ENCODE assay signal across 40 mouse cellular contexts in the genomic region with DNA sequence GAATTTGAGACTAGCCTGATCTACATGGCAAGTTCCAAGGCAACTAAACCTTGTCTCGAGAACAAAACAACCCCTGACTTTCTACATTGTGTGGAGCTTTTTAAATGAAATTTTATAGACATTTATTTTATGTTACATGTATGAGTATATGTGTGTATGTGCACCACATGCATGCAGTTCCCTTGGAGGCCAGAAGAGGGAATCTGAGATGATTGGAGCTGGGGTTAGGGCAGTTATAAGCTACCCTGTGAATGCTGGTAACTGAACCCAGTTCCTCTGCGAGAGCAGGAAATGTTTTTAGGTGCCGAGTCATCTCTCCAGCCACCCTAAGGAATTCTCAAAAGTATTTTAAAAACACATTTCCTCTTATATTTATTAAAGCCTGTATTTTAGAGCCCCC. TPM values are rescaled to one million over a fixed set of nuclear protein-coding genes. Genes with fewer than 3 reads are reported as not detected.
A peak's percentile ranks its signal among the peaks of the same experiment; 100 is the strongest.
DNase-seq lines count a peak whose midpoint lies in the region; ATAC-seq and TF ChIP-seq lines count a peak whose summit lies in the region.
"Had no signal": no experiment of that assay in that cellular context is flagged by ENCODE, and none has a peak within 500 bp of the region (broad histone marks: within the 10 kb centered on the region; RNA-seq: fewer than 3 reads in every experiment).

No protein-coding gene starts in this region.

- no peak for ATAC-seq in hindbrain, postnatal 0 days
- ATAC-seq in hindbrain, embryonic 14.5 days (ENCODE audit: low FRiP score) = no peak
- ATAC-seq: activated CD4-positive, CD25-positive, alpha-beta regulatory T cell, adult 4 months; forebrain, embryonic 14.5 days; forebrain, postnatal 0 days; hindbrain, embryonic 16.5 days; inflammation-experienced regulatory T-cells, adult 6 months; intestine, postnatal 0 days; Patski had no signal

- intact Hi-C loops in left cerebral cortex, adult 2 months (cut with DNase I) = no loop called here
- intact Hi-C loops in left cerebral cortex, postnatal 4 days (cut with DNase I) = no loop called here

- no peak for DNase-seq in hindbrain, postnatal 0 days (ENCODE audit: low spot score)
- DNase-seq in hindbrain, embryonic 14.5 days (ENCODE audit: low spot score) = no peak
- DNase-seq in left cerebral cortex, adult 2 months (ENCODE audit: extremely low spot score in 1 of 2, low spot score in 2 of 2) = no peak
- no peak for DNase-seq in left cerebral cortex, postnatal 4 days
- DNase-seq in ES-CJ7 (ENCODE audit: low read depth, low spot score) (peak; percentile 36), ZHBTc4 (ENCODE audit: low read depth, low spot score) (peak; percentile 67)
- DNase-seq in ovary, postnatal 36 days (ENCODE audit: low spot score) = no peak
- DNase-seq: adrenal gland, adult 8-10 months; adrenal gland, postnatal 25 days; B cell, adult 2 months; cerebellum, adult 11-12 months; cerebellum, adult 8-10 months; cerebellum, postnatal 10 days; cerebellum, postnatal 36 days; embryo, embryonic 11 days; forebrain, postnatal 0 days; gastrocnemius, postnatal 25 days; heart, adult 18-20 months; heart, postnatal 14 days had no signal

- no peaks in the 10 kb centered on the region for H3K9me3 ChIP-seq in hindbrain, postnatal 0 days (ENCODE audit: low read length)
- no peaks in the 10 kb centered on the region for H3K9me3 ChIP-seq in hindbrain, embryonic 14.5 days (ENCODE audit: control insufficient read depth, low read length)
- H3K9me3 ChIP-seq: embryonic facial prominence, embryonic 10.5 days; embryonic facial prominence, embryonic 13.5 days; forebrain, embryonic 10.5 days; heart, embryonic 10.5 days; heart, embryonic 13.5 days; hindbrain, embryonic 12.5 days had no signal

- H3K4me1 ChIP-seq in hindbrain, postnatal 0 days (ENCODE audit: insufficient read depth, low read length) = no peaks in the 10 kb centered on the region
- no peaks in the 10 kb centered on the region for H3K4me1 ChIP-seq in hindbrain, embryonic 14.5 days (replicated peaks; ENCODE audit: control insufficient read depth, insufficient read depth, low read length)
- H3K4me1 ChIP-seq: hindbrain, embryonic 12.5 days had no signal

- 0 out of 2 replicates have a peak, but pooled peaks have one; percentile 2 for TF ChIP-seq CTCF in hindbrain, postnatal 0 days (IDR thresholded peaks at IDR 0.05; ENCODE audit: low read depth)
- TF ChIP-seq CTCF in left cerebral cortex, adult 2 months (IDR thresholded peaks at IDR 0.05) = peak; percentile 1; the same call in 1 of the 2 replicates

- H3K4me3 ChIP-seq in hindbrain, postnatal 0 days (ENCODE audit: low read length) = no peak overlapping the region
- H3K4me3 ChIP-seq in hindbrain, embryonic 14.5 days (replicated peaks; ENCODE audit: low read length) = no peak overlapping the region
- H3K4me3 ChIP-seq in left cerebral cortex, adult 2 months = no peak overlapping the region
- H3K4me3 ChIP-seq: embryonic facial prominence, embryonic 10.5 days; embryonic facial prominence, embryonic 13.5 days; erythroblast, embryonic 14.5 days; forebrain, embryonic 10.5 days; heart, embryonic 10.5 days; heart, embryonic 13.5 days; hindbrain, embryonic 12.5 days had no signal

- WGBS in hindbrain, postnatal 0 days = 91% methylated on average over 3 of the region's 3 CpGs
- 92% methylated on average over 3 of the region's 3 CpGs for WGBS in hindbrain, embryonic 14.5 days

- H3K9ac ChIP-seq in hindbrain, postnatal 0 days (replicated peaks; ENCODE audit: low read length) = no peak overlapping the region
- H3K9ac ChIP-seq in hindbrain, embryonic 14.5 days = no peak overlapping the region
- H3K9ac ChIP-seq: embryonic facial prominence, embryonic 13.5 days; forebrain, postnatal 0 days; heart, embryonic 13.5 days; hindbrain, embryonic 12.5 days had no signal

- no peak overlapping the region for H3K27ac ChIP-seq in hindbrain, postnatal 0 days
- H3K27ac ChIP-seq in hindbrain, embryonic 14.5 days = no peak overlapping the region
- H3K27ac ChIP-seq in left cerebral cortex, adult 2 months = no peak overlapping the region
- H3K27ac ChIP-seq: embryonic facial prominence, embryonic 10.5 days; embryonic facial prominence, embryonic 13.5 days; forebrain, embryonic 10.5 days; heart, embryonic 10.5 days; heart, embryonic 13.5 days; hindbrain, embryonic 12.5 days had no signal

- H3K27me3 ChIP-seq in hindbrain, postnatal 0 days (ENCODE audit: insufficient read depth, low read length) = no peaks in the 10 kb centered on the region
- H3K27me3 ChIP-seq in hindbrain, embryonic 14.5 days (ENCODE audit: control insufficient read depth, insufficient read depth, low read length) = no peaks in the 10 kb centered on the region
- H3K27me3 ChIP-seq: CH12.LX; embryonic facial prominence, embryonic 13.5 days; heart, embryonic 13.5 days; hindbrain, embryonic 12.5 days; Patski had no signal

- H3K36me3 ChIP-seq in hindbrain, postnatal 0 days (ENCODE audit: insufficient read depth, low read length) = no peaks in the 10 kb centered on the region
- no peaks in the 10 kb centered on the region for H3K36me3 ChIP-seq in hindbrain, embryonic 14.5 days (replicated peaks; ENCODE audit: control insufficient read depth, insufficient read depth)
- H3K36me3 ChIP-seq: embryonic facial prominence, embryonic 10.5 days; embryonic facial prominence, embryonic 13.5 days; forebrain, embryonic 10.5 days; heart, embryonic 10.5 days; heart, embryonic 13.5 days; hindbrain, embryonic 12.5 days had no signal

- no peak overlapping the region for H3K4me2 ChIP-seq in hindbrain, postnatal 0 days (ENCODE audit: low read depth, low read length)
- H3K4me2 ChIP-seq in hindbrain, embryonic 14.5 days (replicated peaks) = no peak overlapping the region
- H3K4me2 ChIP-seq: embryonic facial prominence, embryonic 13.5 days; heart, embryonic 13.5 days; hindbrain, embryonic 12.5 days had no signal

RNA-seq across cellular contexts. Expression of a gene that starts 9.8 kb away (rescaled TPM):
- not detected in 2 replicates for total RNA-seq in hindbrain, postnatal 0 days (2014; rRNA removed)
- not detected in 2 replicates for polyA plus RNA-seq in hindbrain, postnatal 0 days (2015; fragmentation: Nextera tagmentation; extraction: Ambion mirVana)
- polyA plus RNA-seq in hindbrain, embryonic 14.5 days (2014; fragmentation: Nextera tagmentation; extraction: Ambion mirVana) = not detected in 2 replicates
- not detected for total RNA-seq in left cerebral cortex, adult 2 months (2021)
- not detected for total RNA-seq in left cerebral cortex, postnatal 4 days (2021)
- total RNA-seq: adrenal gland, adult 8-10 months; adrenal gland, postnatal 25 days; forebrain, postnatal 0 days; gastrocnemius, adult 8-10 months; gastrocnemius, postnatal 25 days; heart, adult 18-20 months; heart, postnatal 14 days; hematopoietic stem cell, adult 5-6 weeks had no signal
- polyA plus RNA-seq: activated CD4-positive, CD25-positive, alpha-beta regulatory T cell, adult 4 months; brain, embryonic 14.5 days; cortical plate, adult 2 months; embryonic facial prominence, embryonic 10.5 days; embryonic facial prominence, embryonic 13.5 days; erythroblast, embryonic 14.5 days; forebrain, embryonic 10.5 days; forebrain, embryonic 14.5 days; forebrain, postnatal 0 days; frontal cortex, adult 2 months; heart, embryonic 10.5 days; heart, embryonic 13.5 days; heart, embryonic 16.5 days; hindbrain, embryonic 12.5 days; hindbrain, embryonic 16.5 days; inflammation-experienced regulatory T-cells, adult 6 months; intestine, postnatal 0 days; Patski had no signal

RNA-seq across cellular contexts. Expression of a gene that starts 25.6 kb away (rescaled TPM):
- total RNA-seq in hindbrain, postnatal 0 days (2014; rRNA removed) = 0.10 TPM in 1 of 2 replicates, not detected in the other
- polyA plus RNA-seq in hindbrain, postnatal 0 days (2015; fragmentation: Nextera tagmentation; extraction: Ambion mirVana) = not detected in 2 replicates
- polyA plus RNA-seq in hindbrain, embryonic 14.5 days (2014; fragmentation: Nextera tagmentation; extraction: Ambion mirVana) = not detected in 2 replicates
- total RNA-seq in left cerebral cortex, adult 2 months (2021) = not detected
- not detected for total RNA-seq in left cerebral cortex, postnatal 4 days (2021)
- total RNA-seq: adrenal gland, adult 8-10 months; adrenal gland, postnatal 25 days; CH12.LX; forebrain, postnatal 0 days; gastrocnemius, adult 8-10 months; gastrocnemius, postnatal 25 days; heart, adult 18-20 months; heart, postnatal 14 days; hematopoietic stem cell, adult 5-6 weeks had no signal
- polyA plus RNA-seq: brain, embryonic 14.5 days; cortical plate, adult 2 months; embryonic facial prominence, embryonic 10.5 days; embryonic facial prominence, embryonic 13.5 days; forebrain, embryonic 10.5 days; forebrain, embryonic 14.5 days; forebrain, postnatal 0 days; frontal cortex, adult 2 months; gonadal fat pad, adult 2 months; heart, embryonic 10.5 days; heart, embryonic 13.5 days; heart, embryonic 16.5 days; hindbrain, embryonic 12.5 days; hindbrain, embryonic 16.5 days; inflammation-experienced regulatory T-cells, adult 6 months; intestine, postnatal 0 days; Patski had no signal

RNA-seq across cellular contexts. Expression of a gene that starts 38.3 kb away (rescaled TPM):
- total RNA-seq in hindbrain, postnatal 0 days (2014; rRNA removed) = not detected in 2 replicates
- polyA plus RNA-seq in hindbrain, postnatal 0 days (2015; fragmentation: Nextera tagmentation; extraction: Ambion mirVana) = 0.21 and 0.32 TPM in 2 replicates
- not detected in 2 replicates for polyA plus RNA-seq in hindbrain, embryonic 14.5 days (2014; fragmentation: Nextera tagmentation; extraction: Ambion mirVana)
- total RNA-seq in left cerebral cortex, adult 2 months (2021) = under 1 TPM in 1 of 2 experiments, not detected in 1; 0.14 TPM
- not detected for total RNA-seq in left cerebral cortex, postnatal 4 days (2021)
- total RNA-seq: adrenal gland, adult 8-10 months; adrenal gland, postnatal 25 days; CH12.LX; forebrain, postnatal 0 days; gastrocnemius, adult 8-10 months; gastrocnemius, postnatal 25 days; heart, adult 18-20 months; heart, postnatal 14 days; hematopoietic stem cell, adult 5-6 weeks had no signal
- polyA plus RNA-seq: activated CD4-positive, CD25-positive, alpha-beta regulatory T cell, adult 4 months; brain, embryonic 14.5 days; embryonic facial prominence, embryonic 10.5 days; embryonic facial prominence, embryonic 13.5 days; erythroblast, embryonic 14.5 days; forebrain, embryonic 10.5 days; forebrain, embryonic 14.5 days; forebrain, postnatal 0 days; heart, embryonic 10.5 days; heart, embryonic 13.5 days; heart, embryonic 16.5 days; hindbrain, embryonic 12.5 days; inflammation-experienced regulatory T-cells, adult 6 months; intestine, postnatal 0 days; Patski had no signal

RNA-seq across cellular contexts. Expression of a gene that starts 41.2 kb away (rescaled TPM):
- total RNA-seq in hindbrain, postnatal 0 days (2014; rRNA removed) = 27.7 and 29.2 TPM in 2 replicates
- polyA plus RNA-seq in hindbrain, postnatal 0 days (2015; fragmentation: Nextera tagmentation; extraction: Ambion mirVana) = 11.7 and 12.5 TPM in 2 replicates
- polyA plus RNA-seq in hindbrain, embryonic 14.5 days (2014; fragmentation: Nextera tagmentation; extraction: Ambion mirVana) = 10.1 and 12.8 TPM in 2 replicates
- 1 to 10 TPM; 5.8 to 7.2 TPM for total RNA-seq in left cerebral cortex, adult 2 months (2021)
- total RNA-seq in left cerebral cortex, postnatal 4 days (2021) = 10 to 100 TPM; 11.2 to 11.6 TPM
- total RNA-seq: hematopoietic stem cell, adult 5-6 weeks had no signal
- polyA plus RNA-seq: activated CD4-positive, CD25-positive, alpha-beta regulatory T cell, adult 4 months; erythroblast, embryonic 14.5 days; inflammation-experienced regulatory T-cells, adult 6 months had no signal

RNA-seq across cellular contexts. Expression of a gene that starts 46.2 kb away (rescaled TPM):
- 0.47 TPM in 1 of 2 replicates, not detected in the other for total RNA-seq in hindbrain, postnatal 0 days (2014; rRNA removed)
- polyA plus RNA-seq in hindbrain, postnatal 0 days (2015; fragmentation: Nextera tagmentation; extraction: Ambion mirVana) = 0.16 and 0.29 TPM in 2 replicates
- polyA plus RNA-seq in hindbrain, embryonic 14.5 days (2014; fragmentation: Nextera tagmentation; extraction: Ambion mirVana) = 0.16 TPM in 1 of 2 replicates, not detected in the other
- under 1 TPM; 0.38 to 0.49 TPM for total RNA-seq in left cerebral cortex, adult 2 months (2021)
- total RNA-seq in left cerebral cortex, postnatal 4 days (2021) = under 1 TPM in 1 of 2 experiments, not detected in 1; 0.52 TPM
- total RNA-seq: adrenal gland, postnatal 25 days; CH12.LX; gastrocnemius, adult 8-10 months; gastrocnemius, postnatal 25 days; heart, adult 18-20 months; heart, postnatal 14 days; hematopoietic stem cell, adult 5-6 weeks had no signal
- polyA plus RNA-seq: activated CD4-positive, CD25-positive, alpha-beta regulatory T cell, adult 4 months; brain, embryonic 14.5 days; embryonic facial prominence, embryonic 10.5 days; embryonic facial prominence, embryonic 13.5 days; erythroblast, embryonic 14.5 days; forebrain, embryonic 10.5 days; forebrain, postnatal 0 days; gonadal fat pad, adult 2 months; heart, embryonic 13.5 days; hindbrain, embryonic 12.5 days; inflammation-experienced regulatory T-cells, adult 6 months; intestine, postnatal 0 days; Patski had no signal

Comparison
In these comparisons a context has a peak if more than half of its experiments do, and no peak if none do; other contexts are left out.
1. DNase-seq: peak in ES-CJ7 (single experiment) and ZHBTc4 (single experiment); none in hindbrain, postnatal 0 days (single experiment), hindbrain, embryonic 14.5 days (single experiment), left cerebral cortex, adult 2 months (0 of 2), left cerebral cortex, postnatal 4 days (single experiment) and ovary, postnatal 36 days (single experiment).